Mouse (Mus musculus): ENCODE results near the gene Nlrc4.

- no peak for TF ChIP-seq POLR2A (IDR thresholded peaks at IDR 0.05; ENCODE audit: low read depth, low read length)
- no peak for TF ChIP-seq CTCF (IDR thresholded peaks at IDR 0.05; ENCODE audit: borderline replicate concordance, insufficient read depth, low read length)
These were observed 30.9 kb upstream of the Nlrc4 start for GRCm38 (mm10) chr17:74489901-74490220.

Measured in embryonic fibroblast, embryonic 13.5 days (primary cell).